Mouse (Mus musculus) layer of hippocampus, postnatal 10 days (tissue): ENCODE measurements around the gene Sri. TPM values are rescaled to one million over a fixed set of nuclear protein-coding genes. Genes with fewer than 3 reads are reported as not detected.

ENCODE experiments used
- DNase-seq, 2 experiments: peaks; one replicate each; pipeline ENCODE4 v3.0.0; 2021; ENCODE audit warnings: low spot score in 2 of 2
- total RNA-seq, 2 experiments: library from RNA; stranded (reverse); gene quantifications; 2 replicates each; pipeline ENCODE4 v1.2.3; 2021

Sri gene
- total RNA-seq, 2 experiments from 2014 or later: 104 to 107 TPM

DNA sequence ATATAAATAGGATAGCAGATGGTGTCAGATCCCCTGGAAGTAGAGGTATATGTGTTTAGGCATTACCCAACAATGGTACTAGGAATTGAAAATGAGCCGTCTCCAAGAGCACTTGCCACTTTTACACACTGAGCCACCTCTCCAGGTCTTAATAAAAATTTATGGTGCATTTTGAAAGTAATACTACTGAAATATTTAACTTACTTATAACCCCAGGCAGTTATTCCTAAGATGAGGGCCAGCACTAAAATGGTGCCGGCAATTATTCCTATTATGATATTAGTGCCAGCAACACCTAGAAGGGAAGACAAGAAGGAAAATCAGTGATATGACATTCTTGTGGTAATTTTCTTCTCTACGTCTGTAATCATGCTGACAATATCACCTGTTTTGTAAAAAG is 65.8 kb downstream of the Sri start:
- DNase-seq: no peak

DNA sequence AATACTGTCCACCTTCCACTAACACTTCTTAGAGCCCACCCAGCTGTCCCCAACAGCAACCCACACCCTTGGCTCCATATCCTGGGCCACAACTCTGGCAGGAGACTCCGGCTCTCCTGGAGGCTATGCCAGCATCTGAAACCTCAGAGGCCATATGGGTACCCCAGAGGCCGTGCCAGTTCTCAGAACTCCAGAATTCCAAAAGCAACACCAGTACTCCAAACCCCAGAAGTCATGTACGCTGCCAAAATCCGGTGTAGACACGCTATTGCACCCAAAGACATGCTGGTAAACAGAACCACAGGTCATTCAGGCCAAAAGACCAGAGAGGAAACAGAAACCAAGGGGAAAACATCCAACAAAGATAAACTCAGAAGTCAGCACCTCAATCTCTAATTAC is 66.4 kb downstream of the Sri start:
- no peak for DNase-seq

DNA sequence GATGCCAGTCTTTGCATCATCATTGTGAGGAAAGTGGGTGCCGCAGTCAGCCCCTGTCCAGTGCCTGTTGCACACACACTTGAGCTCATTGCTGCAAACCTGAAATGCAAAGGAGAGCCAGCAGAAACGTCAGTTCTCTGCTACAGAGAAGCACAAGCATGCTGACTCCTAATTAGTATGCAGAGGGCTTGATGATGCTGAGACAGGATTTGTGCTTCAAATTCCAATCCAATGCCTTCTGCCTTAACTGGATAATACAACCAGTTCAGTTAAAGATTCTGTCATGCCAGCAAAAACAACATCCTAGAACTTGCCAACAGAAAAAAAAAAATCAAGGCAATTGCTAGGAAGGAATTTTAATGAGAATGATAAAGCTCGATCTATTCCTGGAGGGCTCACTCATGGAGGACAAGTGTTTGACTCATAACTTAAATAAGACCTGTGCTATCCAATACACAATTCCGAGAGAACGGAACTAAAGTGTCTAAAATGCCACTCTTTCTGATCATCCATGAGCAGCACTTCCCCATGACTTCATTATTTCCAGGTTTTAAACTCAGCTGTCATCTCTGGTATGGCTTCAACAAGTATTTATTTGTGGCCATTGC is 70.8 kb downstream of the Sri start:
- DNase-seq: no peak

Other genes starting within 250 kb of the Sri start
- under 1 TPM; 0.20 to 0.25 TPM for gene Steap4, start 85.6 kb upstream of the Sri start, total RNA-seq